Mouse (Mus musculus): ENCODE results near the gene Esyt1.
"Not testable (repeated sequence)": the region's sequence is repeated elsewhere in the genome, so short reads cannot be mapped to it uniquely, and the experiment has no call there.

Gene Esyt1

DNA sequence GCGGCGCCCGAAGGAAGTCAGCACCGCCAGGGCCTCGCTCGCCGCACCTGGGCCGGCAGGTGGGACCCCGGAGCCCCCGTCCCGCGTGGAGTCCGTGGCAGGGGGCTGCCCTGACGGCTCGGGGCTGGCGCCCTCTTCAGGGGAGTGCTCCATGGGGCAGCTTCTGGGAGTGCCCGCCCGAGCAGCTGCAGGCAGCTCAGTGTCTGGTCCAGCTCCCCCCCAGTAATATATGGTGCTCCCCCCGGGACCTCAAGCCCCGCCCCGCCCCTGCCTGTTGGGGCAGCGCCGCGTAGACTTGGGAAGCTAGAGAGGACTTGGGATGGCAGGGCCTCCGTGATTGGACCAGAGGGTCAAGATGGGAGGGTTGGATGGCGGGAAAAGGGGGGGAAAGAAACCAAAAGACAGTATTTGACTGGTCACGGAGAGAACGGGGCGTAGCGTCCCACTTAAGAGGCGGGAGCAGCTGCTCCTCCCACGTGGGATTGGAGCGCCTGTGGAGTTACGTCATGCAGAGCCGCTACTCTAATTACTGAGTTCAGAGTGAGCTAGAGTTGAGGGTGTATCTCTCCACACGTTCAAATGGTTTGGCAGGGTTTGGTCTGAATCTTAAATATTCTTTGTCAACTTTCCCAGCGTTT is at the start of gene Esyt1:
TSS of gene Esyt1 (minus strand) at position 201 of the 638 bp plus-strand sequence.
- DNase-seq, result peak; percentile 88

DNA sequence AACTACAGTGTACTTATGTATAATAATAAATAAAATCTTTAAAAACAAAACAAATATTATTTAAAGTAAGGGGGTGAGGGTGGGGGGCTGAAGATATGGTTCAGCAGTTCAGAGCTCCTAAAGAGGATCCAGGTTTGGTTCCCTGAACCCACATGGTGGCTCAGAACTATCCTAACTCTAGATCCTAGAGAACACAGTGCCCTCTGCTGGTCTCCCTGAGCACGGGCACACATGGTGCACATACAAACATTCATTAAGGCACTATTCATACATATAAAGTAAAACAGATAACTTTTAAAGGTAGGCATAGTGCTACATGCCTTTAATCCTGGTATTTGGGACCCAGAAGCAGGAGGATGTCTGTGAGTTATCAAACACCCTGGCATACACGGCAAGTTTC is 49.4 kb upstream of the Esyt1 start:
- no peak for DNase-seq

DNA sequence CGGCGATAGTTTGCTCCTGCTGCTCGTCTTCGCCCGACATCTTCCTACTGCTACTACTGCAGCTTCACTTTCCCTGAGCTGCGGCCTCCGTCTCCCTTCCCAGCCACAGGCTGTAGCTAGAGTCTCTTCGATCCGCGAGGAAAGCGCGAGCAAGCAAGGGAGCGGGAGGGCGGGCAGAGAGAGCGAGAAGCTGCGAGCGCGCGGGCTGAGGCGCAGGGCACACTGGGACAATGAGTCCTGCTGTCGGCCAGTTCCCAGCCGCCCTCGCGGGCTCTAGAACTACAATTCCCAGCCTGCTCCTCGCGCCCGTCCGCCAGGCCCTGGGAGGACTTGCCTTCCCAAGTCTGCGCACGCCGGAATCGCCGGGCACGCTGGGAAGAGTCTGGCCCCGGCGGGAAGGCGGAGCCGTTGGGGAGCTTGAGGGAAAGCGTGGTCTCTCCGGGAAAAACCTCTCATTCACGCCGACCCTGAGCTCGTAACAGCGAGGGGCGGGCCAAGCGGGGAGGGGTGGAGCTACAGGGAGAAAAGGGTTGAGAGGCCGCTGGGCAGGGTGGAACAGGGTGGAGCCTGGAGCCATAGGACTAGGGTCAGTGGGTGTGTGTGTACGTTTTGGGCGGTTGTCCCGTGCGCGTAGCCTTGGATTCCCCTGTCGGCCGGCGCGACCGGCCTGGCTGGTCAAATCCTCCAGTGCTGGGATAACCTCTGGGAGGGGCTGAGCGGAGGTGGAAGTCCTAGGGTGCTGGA is 40.3 kb upstream of the Esyt1 start, which contains the start of gene Pa2g4:
TSS of gene Pa2g4 (minus strand) at position 200 of the 744 bp plus-strand sequence.
- peak; percentile 95 for DNase-seq

DNA sequence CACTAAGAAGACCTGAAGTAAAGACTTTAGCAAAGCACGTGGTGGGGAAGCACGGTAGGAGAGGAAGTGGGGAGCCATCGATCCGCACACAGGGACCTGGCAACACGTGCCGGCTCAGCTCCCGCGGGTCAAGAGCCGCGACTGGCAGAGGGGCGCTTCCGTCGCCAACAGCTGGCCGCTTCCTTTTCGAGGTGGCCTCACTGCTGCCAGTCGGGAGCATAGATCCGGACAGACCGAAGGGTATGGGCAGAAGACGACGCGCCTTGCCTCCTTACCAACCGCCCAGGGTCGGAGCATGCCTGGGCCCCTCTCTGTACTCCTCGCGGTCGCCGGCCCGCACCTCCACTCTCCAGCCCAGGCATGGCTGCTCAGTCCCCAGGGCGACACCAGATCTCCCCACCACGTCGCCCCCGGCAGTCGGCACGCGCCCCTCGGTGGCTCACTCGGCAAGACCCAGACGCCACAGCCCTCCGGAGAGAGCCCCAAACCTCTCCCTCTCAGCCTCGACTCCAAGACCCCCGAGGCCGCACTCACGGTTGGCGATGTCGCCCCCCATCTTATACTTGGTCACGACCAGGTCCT is 39.6 kb upstream of the Esyt1 start:
- DNase-seq, result peak; percentile 47

DNA sequence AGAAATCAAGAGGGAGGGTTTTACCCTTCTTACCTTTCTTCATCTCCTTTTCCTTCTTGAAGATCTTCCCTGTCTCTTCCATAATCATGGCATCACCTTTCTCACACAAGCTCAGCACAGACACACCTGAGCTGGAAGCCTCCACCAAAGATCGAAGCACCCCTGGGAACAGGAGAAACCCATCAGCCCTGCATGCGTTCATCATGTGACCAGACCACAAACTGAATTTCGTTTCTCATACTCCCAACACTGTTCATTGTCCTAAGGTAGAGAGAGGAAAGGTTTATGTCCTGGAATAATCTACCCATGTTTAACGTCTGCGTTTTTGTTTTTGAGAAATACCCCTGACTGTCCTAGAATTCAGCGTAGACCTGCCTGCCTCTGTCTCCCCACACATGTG is 37.9 kb upstream of the Esyt1 start:
- no peak for DNase-seq

DNA sequence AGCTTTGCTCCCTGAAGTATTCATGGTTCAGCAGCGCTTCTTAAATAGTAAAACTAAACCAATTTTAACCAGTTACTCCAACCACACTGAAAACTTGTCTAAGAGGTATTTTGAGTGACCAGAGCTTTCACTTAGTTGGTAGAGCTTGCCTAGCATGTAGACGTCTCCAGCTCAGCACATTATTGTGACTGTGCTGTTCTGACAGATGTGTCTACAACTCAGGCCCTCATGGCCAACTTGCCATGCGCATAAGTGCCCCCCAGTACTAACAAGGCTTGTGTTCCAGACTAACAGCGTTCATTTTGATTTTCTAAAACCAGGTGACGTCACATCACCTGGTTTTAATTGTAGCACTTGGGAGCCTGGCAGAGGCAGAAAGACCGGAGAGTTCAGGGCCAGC is 31.3 kb upstream of the Esyt1 start:
- no peak for DNase-seq

DNA sequence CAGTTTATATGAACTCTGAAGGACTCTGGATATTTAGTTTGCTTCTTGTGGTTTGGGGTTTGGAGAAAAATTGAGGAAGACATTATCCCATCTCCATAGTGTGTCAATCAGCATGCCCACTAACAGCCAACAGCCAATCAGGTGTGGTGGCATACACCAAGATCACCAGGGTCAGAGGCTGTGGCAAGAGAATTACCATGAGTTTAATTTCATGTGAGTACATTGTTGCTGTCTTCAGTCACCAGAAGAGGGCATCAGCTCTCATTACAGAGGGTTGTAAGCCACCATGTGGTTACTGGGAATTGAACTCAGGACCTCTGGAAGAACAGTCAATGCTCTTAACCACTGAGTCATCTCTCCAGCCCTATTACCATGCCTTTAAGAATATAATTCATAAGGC is 30.6 kb upstream of the Esyt1 start:
- DNase-seq, result no peak

DNA sequence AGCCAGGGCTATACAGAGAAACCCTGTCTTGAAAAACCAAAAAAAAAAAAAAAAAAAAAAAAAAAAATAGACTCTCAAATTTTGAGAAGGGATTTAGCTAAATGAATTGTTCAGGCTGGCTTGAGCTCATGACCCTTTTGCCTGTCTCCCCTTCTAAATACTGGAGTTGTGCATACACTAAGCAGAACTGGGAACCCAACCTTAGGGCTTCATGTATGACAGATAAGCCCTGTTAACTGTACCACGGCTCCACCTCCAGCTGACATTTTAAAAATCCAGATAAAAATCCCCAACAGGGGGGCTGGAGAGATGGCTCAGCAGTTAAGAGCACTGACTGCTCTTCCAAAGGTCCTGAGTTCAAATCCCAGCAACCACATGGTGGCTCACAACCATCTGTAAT is 29.9 kb upstream of the Esyt1 start:
- not testable (repeated sequence) for DNase-seq

DNA sequence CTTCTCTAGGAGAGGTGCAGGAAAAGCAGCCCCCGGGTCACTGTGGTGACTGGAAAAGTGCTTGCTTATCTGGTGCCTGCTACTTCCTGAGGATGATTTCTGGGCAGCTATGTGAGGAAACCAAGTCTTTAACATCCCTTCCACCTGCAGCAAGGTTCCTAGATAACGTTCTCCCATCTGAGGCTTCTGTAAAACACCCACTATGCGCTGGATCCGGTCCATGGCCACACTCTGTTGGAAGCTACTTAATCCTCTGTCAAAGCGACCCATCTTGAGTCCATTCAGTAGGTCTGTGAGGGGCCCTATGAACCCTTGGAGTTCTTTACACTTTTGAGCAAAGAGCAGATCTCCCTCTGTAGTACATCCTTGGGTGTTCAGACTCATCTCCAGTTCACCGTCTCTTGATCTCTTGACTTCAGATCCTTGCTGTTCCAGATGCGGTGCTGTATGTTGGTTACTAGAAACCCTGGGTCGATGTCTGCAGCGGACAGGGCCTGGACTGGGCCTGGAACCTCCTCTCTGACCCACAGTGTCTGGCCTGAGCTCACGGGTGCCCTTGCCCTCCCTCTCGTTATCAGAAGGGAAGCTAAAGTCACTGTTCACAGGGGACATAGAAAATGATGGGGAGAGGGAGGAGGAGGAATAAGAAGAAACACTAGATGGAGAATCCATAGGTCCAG is 24.6 kb upstream of the Esyt1 start:
- DNase-seq, result not testable (repeated sequence)

DNA sequence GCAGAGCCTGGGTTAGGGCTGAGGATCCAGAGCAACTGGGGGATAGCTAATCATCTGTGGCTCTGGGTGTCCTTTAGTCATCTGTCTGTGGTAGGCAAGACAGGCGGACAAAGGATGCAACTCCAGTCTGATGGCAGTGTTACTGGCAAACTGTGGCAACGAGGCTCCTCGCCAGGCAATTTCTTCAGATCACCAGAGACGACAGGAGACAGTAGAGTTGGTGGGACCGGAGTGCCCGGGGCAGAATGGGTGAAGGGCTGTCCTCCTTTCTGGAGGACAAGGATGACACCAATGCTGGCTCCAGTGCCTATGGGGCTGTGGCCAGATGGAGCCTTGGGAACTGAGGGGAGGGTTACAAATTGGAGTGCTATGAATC is 24.0 kb upstream of the Esyt1 start:
- peak; percentile 22 for DNase-seq

DNA sequence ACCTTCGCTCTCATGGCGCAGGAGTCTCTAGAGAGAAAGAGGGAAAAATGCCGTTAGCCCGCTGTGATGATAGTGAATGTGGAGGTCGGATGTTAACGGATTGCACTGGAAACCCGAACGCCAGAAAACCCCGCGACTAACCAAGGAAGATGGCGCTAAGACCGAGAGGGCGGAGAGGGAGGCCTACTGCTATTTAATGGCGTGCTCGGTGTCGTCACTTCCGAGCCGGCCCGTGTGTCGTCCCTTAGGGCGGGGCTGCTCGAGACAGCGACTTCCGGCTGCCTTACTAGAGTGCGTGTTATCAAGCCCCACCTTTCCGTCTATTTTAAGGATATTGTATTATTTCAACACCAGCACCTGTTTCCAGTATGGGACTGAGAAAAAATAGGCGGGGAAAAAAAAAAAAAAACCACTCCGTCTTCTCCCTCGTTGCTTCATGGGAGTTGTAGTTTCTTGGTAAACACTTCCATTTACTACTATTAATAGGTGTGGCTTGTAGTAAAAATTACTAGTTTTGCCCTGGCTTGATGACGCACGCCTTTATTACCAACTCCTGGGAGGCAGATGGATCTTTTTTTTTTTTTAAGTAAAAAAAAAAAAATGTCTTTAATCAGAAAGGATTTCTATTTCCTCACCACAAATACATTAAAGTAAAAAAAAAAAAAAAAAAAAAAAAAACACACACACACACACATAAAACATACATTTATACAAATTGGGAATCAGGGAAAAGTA is 23.4 kb upstream of the Esyt1 start, which contains the start of gene Rpl41:
TSS of gene Rpl41 (minus strand) at position 359 of the 735 bp plus-strand sequence.
- DNase-seq, result peak; percentile 92

DNA sequence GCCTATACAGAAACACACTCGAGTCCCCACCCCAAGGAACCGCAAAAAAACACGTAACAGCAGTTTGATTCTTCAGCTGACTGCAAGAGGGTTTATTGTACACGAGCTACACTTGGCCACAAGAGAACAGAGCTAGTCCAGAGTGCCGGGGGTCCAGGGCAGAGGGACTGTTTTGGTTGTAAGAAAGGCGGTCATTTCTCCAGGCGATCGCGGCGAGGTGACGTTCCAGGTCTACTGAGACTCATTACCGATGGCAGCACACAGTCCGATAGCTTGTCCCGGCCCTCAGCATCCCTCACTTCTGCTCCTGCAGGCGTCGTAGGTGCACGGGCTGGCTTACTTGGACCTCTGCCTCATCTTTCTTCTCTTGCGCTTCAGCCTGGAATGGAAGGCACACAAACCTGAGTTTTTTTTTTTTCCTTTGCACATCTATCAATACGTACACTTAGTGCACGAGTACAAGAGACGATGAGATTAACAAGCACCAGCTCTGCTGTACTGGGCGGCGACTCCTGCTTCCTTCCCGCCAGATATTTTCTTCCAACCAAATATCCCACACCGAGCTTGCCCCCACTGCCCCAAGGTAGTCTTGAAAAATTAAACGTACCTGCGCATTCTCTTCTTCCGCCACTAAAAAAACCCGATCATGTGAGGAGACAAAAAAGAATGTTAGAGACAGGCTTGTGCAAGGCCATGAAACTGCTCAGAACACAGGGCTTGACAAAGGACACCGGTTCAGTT is 22.6 kb upstream of the Esyt1 start:
- not testable (repeated sequence) for DNase-seq

DNA sequence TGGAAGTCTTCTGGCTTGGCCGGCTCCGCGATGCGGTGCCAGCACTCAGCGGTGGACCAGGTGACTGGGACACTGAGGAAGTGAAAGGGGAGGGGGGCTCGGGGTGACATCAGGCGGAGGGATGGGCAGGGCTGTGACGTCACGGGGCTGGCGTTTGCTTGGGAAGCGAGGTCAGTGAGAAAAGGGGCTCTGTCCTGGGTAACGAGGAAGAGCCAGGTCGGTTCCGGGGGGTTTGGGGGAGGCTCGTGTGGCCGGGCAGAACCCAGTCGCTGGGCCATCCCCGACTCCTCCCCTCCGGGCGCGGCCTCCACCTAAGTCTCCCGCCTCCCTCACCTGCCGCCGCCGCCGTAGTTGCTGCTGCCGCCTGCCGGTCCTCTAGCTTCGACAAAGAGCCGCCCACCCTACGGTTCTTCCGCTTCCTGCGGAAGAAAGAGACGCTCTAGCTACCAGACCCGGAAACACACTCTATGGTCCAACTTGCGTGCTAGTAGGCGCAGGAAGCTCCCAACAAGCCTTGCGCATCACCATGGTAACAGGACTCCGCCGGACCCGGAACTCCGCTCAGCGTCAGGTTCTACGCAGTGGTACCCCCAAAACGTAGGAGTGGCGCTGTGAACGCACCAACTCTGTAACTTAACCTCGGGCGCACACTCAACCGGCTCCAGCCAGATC is 21.8 kb upstream of the Esyt1 start, which contains the start of gene Zc3h10:
TSS of gene Zc3h10 (minus strand) at position 414 of the 672 bp plus-strand sequence.
- DNase-seq, result peak; percentile 94

DNA sequence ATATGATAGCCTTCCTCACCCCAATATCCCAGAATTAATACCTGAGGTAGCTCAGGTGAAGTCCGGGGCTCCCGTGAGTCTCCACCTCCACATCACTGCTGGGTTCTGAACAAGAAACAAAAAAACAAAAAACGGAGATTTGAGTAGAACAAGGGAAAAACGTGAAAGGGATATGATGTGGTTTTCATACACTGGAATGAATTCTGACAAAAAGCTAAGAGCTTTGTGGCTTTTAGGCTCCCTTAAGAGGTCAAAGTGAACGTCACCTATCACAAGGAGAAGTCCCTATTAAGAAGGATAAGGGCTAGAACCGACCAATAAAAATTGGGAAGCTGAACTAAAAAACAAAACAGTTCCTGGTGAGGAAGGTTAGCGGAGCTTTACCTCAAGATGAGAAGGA is 21.1 kb upstream of the Esyt1 start:
- DNase-seq, result no peak

DNA sequence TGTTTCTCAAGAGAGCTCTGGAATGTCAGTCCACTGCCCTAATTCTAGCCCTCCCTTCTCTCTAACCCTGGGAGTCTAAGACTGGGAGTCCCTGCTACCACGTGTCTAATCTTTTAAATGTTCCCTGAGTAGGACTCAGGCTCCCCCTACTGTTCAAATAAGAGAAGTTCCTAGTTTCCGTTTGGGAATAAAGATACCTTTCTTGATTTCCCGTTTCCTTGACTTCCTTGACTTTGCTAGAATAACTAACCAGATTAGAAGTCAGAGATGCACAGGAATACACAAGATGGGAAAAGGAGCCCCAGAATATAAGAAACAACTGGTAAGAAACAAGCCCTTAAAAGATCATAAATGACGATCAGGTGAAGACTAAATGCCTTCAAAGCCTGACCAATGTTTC is 20.7 kb upstream of the Esyt1 start:
- no peak for DNase-seq

DNA sequence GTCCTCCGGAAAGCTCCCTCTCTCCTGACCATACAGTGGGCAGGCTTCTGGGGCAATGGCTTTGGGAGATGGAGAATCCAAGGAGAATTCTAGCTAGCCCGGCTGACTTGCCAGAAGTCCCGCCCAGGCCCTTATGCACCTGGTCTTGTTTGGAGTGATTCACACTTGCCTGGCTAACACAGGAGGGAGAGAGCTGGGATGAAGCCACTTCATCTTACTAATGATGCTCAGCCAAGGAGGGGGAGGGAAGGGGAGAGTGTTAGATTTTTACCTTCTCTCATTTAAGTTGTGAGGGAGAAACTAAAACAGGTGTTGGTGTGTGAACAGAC is 19.9 kb upstream of the Esyt1 start:
- no peak for DNase-seq

DNA sequence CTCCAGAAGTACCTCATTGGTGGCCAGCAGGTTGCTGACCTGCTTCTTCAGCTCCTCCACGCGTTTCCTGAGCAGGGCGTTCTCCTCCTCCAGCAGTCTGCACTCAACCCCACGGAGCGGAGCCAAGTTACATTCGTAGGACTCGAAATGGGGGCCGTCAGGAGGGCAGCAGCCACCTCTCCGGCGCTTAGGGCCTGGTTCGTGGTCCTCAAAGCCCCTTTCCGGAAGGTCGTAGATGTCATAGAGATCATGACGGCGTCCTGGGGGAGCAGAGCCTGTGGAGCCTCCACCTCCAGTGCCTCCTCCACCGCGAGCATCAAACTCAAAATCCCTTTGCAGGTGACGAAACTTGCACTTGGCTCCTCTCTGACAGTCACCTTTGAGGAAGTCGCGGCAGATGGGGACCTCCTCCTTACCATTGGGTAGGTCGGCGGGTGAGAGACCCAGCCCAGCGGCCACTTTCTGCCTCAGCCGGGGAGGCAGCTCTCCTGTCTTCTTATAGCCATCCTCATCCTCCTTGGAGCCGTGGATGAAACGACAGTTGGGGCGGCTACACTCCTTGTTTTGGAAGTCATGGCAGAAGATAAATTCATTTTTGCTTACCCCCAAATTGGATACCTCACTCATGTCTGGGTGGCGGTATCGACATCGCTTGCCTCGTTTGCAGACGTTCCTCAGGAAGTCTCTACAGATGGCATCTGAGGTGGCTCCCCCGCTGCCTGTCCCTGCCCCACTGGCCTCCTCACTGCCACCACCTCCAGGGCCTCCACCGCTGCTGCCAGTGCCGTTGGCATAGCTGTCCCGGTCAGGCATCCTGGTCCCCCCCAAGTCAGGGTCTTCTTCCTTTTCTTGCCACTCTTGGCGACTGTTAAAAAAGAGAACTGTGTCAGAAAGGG is 19.3 kb upstream of the Esyt1 start:
- DNase-seq, result no peak

DNA sequence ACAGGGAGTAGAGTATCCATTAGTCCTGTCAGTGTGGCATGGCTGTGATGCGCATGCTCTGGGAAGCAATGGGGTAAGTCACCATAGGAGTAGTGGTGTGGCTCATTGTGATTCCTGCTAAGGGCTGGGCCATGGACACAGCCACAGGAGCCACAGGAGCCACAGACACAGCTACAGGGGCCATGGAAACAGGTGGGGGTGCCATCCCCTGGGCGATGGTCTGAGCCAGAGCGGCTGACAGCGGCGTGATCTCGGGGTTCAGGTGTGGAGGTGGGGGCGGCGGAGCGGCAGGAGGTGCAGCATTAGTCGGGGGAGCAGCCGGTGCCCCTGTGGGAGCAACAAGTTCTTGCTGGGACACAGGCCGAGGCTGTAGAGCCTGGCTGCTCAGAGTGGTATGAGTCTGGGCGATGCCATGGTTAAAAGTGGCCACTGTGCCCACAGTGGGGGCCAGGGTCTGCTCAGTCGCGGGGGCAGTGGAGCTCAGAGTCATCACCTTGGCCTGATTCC is 18.5 kb upstream of the Esyt1 start:
- DNase-seq, result no peak

DNA sequence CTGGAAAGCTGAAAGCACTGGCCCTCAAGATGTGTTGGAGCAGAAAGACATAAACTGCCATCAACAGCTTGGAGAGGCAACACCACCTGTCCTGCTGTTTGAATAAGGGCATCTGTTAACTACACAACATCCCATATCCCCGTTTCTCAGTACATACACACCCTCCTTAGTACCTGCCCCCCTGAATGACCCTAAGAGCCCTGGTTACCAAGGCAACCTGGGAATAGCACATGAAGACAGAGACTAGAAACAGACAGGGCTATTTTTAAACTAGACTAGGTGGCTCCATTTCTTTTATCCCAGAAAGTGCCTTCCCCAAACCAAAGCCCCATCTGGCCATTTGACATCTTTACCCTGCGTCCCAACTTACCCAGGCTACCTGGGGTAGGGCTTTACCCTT is 17.4 kb upstream of the Esyt1 start:
- DNase-seq, result no peak

DNA sequence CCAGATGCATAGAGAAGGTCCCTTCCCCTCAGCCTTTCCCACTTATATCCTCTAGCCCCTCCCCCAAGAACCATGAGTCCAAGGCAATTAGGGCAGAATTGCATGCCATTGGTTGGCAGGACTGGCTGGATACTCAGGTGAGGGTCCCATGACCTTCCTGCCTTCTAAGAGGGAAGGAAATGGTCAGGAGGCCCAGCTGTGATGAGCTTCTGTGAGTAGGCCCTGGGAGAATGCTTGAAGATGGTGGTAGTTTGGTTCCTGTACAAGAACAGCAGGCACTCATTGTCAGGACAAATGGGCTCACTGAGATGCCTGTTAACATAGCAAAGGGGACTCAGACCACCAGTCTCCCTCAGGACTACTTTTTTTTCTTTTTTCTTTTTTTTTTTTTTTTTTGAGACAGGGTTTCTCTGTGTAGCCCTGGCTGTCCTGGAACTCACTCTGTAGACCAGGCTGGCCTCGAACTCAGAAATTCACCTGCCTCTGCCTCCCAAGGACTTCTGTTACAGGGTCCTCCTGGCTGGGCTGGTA is 12.7 kb upstream of the Esyt1 start:
- no peak for DNase-seq
